Mouse (Mus musculus): ENCODE measurements around the gene Arhgap27. TPM values are rescaled to one million over a fixed set of nuclear protein-coding genes. Genes with fewer than 3 reads are reported as not detected.

The Arhgap27 gene
- total and polyA plus RNA-seq, 3 experiments, result 6.3 to 15.0 TPM; not detected in 1

GRCm38 (mm10) chr11:103406551-103406950 is 43.1 kb upstream of the Arhgap27 start:
- no peak overlapping the region for H3K4me3 ChIP-seq (ENCODE audit: control insufficient read depth in 1 of 2, insufficient read depth in 1 of 2, low read depth in 2 of 2, low read length in 2 of 2)
- peaks cover under 1 to 5% of the 10 kb centered on the region in 2 experiments; a peak in 2 of 4 replicates for H3K4me1 ChIP-seq (ENCODE audit: control insufficient read depth in 1 of 2, insufficient read depth in 2 of 2, low read length in 2 of 2)
- no peak for DNase-seq (ENCODE audit: low read depth, low spot score)
- H3K9ac ChIP-seq (ENCODE audit: control insufficient read depth, low read depth, low read length, poor library complexity, severe bottlenecking), result no peak overlapping the region
- no peaks in the 10 kb centered on the region for H3K27me3 ChIP-seq (ENCODE audit: control insufficient read depth in 1 of 2, insufficient read depth in 2 of 2, low read length in 2 of 2)
- no peaks in the 10 kb centered on the region for H3K9me3 ChIP-seq (replicated peaks; ENCODE audit: insufficient read depth, low read length)
- TF ChIP-seq GATA1 (IDR thresholded peaks at IDR 0.05; ENCODE audit: low read depth, low read length), result no peak
- TF ChIP-seq E2F4 (IDR thresholded peaks at IDR 0.05; ENCODE audit: borderline replicate concordance, low read depth, low read length), result no peak
- no peak for TF ChIP-seq CHD2 (IDR thresholded peaks at IDR 0.05; ENCODE audit: low read length)
- TF ChIP-seq CTCF (IDR thresholded peaks at IDR 0.05 in 2 of 3, conservative IDR thresholded peaks at IDR 0.05 in 1 of 3; ENCODE audit: control insufficient read depth in 1 of 3, insufficient read depth in 1 of 3, low read depth in 2 of 3, low read length in 3 of 3, poor library complexity in 1 of 3, severe bottlenecking in 1 of 3), result no peak
- TF ChIP-seq MYB (IDR thresholded peaks at IDR 0.05; ENCODE audit: low read depth, low read length), result no peak
- no peak for TF ChIP-seq ZC3H11A (IDR thresholded peaks at IDR 0.05; ENCODE audit: low read depth, low read length)
- TF ChIP-seq POLR2AphosphoS2 (IDR thresholded peaks at IDR 0.05; ENCODE audit: low read length), result no peak
- H3K79me2 ChIP-seq (ENCODE audit: control insufficient read depth, insufficient read depth, low read length, poor library complexity), result peaks cover 13% of the 10 kb centered on the region
- H3K27ac ChIP-seq (ENCODE audit: control insufficient read depth, low read depth, low read length), result no peak overlapping the region
- H3K36me3 ChIP-seq (ENCODE audit: control insufficient read depth in 1 of 2, insufficient read depth in 2 of 2, low read length in 2 of 2), result peaks cover 5 to 6% of the 10 kb centered on the region in 2 experiments

- H3K9ac ChIP-seq (ENCODE audit: control insufficient read depth, low read depth, low read length, poor library complexity, severe bottlenecking), result no peak overlapping the region
- H3K9me3 ChIP-seq (replicated peaks; ENCODE audit: insufficient read depth, low read length), result no peaks in the 10 kb centered on the region
- H3K4me3 ChIP-seq (ENCODE audit: control insufficient read depth in 1 of 2, insufficient read depth in 1 of 2, low read depth in 2 of 2, low read length in 2 of 2), result no peak overlapping the region
- TF ChIP-seq TBP (IDR thresholded peaks at IDR 0.05; ENCODE audit: low read depth, low read length) (0 out of 2 replicates have a peak, but pooled peaks have one; percentile 0), ELF1 (IDR thresholded peaks at IDR 0.05; ENCODE audit: low read depth, low read length) (no peak)
- no peaks in the 10 kb centered on the region; a peak in 1 of 4 replicates for H3K4me1 ChIP-seq (ENCODE audit: control insufficient read depth in 1 of 2, insufficient read depth in 2 of 2, low read length in 2 of 2)
- peaks cover 6% of the 10 kb centered on the region for H3K79me2 ChIP-seq (ENCODE audit: control insufficient read depth, insufficient read depth, low read length, poor library complexity)
- DNase-seq (ENCODE audit: low read depth, low spot score), result no peak
- peaks cover 0 to 5% of the 10 kb centered on the region in 2 experiments; a peak in 2 of 4 replicates for H3K36me3 ChIP-seq (ENCODE audit: control insufficient read depth in 1 of 2, insufficient read depth in 2 of 2, low read length in 2 of 2)
- H3K27me3 ChIP-seq (ENCODE audit: control insufficient read depth in 1 of 2, insufficient read depth in 2 of 2, low read length in 2 of 2), result no peaks in the 10 kb centered on the region
- no peak overlapping the region for H3K27ac ChIP-seq (ENCODE audit: control insufficient read depth, low read depth, low read length)
Observed at GRCm38 (mm10) chr11:103405814-103406213, 42.3 kb upstream of the Arhgap27 start.

- H3K4me1 ChIP-seq (ENCODE audit: control insufficient read depth in 1 of 2, insufficient read depth in 2 of 2, low read length in 2 of 2), result 0 out of 4 replicates have a peak, but pooled peaks cover 0 to 3% of the 10 kb centered on the region in 2 experiments
- H3K27ac ChIP-seq (ENCODE audit: control insufficient read depth, low read depth, low read length), result no peak overlapping the region
- H3K4me3 ChIP-seq (ENCODE audit: control insufficient read depth in 1 of 2, insufficient read depth in 1 of 2, low read depth in 2 of 2, low read length in 2 of 2), result no peak overlapping the region
- no peak for DNase-seq (ENCODE audit: low read depth, low spot score)
- no peak for TF ChIP-seq TCF12 (IDR thresholded peaks at IDR 0.05; ENCODE audit: low read depth, low read length)
- TF ChIP-seq MAFK (IDR thresholded peaks at IDR 0.05; ENCODE audit: borderline replicate concordance, low read depth, low read length), result no peak
- no peak for TF ChIP-seq MYB (IDR thresholded peaks at IDR 0.05; ENCODE audit: low read depth, low read length)
- no peak for TF ChIP-seq BHLHE40 (IDR thresholded peaks at IDR 0.05; ENCODE audit: borderline replicate concordance, low read depth, low read length)
- TF ChIP-seq ZMIZ1 (IDR thresholded peaks at IDR 0.05; ENCODE audit: low read depth, low read length), result no peak
- TF ChIP-seq USF2 (IDR thresholded peaks at IDR 0.05; ENCODE audit: borderline replicate concordance in 1 of 2, insufficient read depth in 1 of 2, low read depth in 1 of 2, low read length in 2 of 2), result no peak
- TF ChIP-seq GATA1 (IDR thresholded peaks at IDR 0.05; ENCODE audit: low read depth, low read length), result no peak
- TF ChIP-seq MAZ (IDR thresholded peaks at IDR 0.05; ENCODE audit: low read depth, low read length), result no peak
- TF ChIP-seq CHD2 (IDR thresholded peaks at IDR 0.05; ENCODE audit: low read length), result no peak
- no peak for TF ChIP-seq KAT2A (conservative IDR thresholded peaks at IDR 0.05; ENCODE audit: low read depth, low read length)
- TF ChIP-seq EP300 (IDR thresholded peaks at IDR 0.05; ENCODE audit: low read depth in 1 of 2, low read length in 2 of 2), result no peak
- TF ChIP-seq MEF2A (IDR thresholded peaks at IDR 0.05; ENCODE audit: extremely low read depth, insufficient replicate concordance, low read depth, low read length, poor library complexity, severe bottlenecking), result no peak
- no peaks in the 10 kb centered on the region for H3K79me2 ChIP-seq (ENCODE audit: control insufficient read depth, insufficient read depth, low read length, poor library complexity)
- no peaks in the 10 kb centered on the region for H3K27me3 ChIP-seq (ENCODE audit: control insufficient read depth in 1 of 2, insufficient read depth in 2 of 2, low read length in 2 of 2)
- H3K9ac ChIP-seq (ENCODE audit: control insufficient read depth, low read depth, low read length, poor library complexity, severe bottlenecking), result no peak overlapping the region
- peaks cover 3 to 5% of the 10 kb centered on the region in 2 experiments; a peak in 3 of 4 replicates for H3K36me3 ChIP-seq (ENCODE audit: control insufficient read depth in 1 of 2, insufficient read depth in 2 of 2, low read length in 2 of 2)
- no peaks in the 10 kb centered on the region for H3K9me3 ChIP-seq (replicated peaks; ENCODE audit: insufficient read depth, low read length)
Observed at GRCm38 (mm10) chr11:103404618-103405017, 41.1 kb upstream of the Arhgap27 start.

All from MEL (cell line).